Mouse (Mus musculus): Measurements from ENCODE around the gene Efemp2. TPM values are rescaled to one million over a fixed set of nuclear protein-coding genes. Genes with fewer than 3 reads are reported as not detected.

Gene Efemp2
- polyA plus RNA-seq, 1 experiment from 2014 or later: 118 TPM

DNA sequence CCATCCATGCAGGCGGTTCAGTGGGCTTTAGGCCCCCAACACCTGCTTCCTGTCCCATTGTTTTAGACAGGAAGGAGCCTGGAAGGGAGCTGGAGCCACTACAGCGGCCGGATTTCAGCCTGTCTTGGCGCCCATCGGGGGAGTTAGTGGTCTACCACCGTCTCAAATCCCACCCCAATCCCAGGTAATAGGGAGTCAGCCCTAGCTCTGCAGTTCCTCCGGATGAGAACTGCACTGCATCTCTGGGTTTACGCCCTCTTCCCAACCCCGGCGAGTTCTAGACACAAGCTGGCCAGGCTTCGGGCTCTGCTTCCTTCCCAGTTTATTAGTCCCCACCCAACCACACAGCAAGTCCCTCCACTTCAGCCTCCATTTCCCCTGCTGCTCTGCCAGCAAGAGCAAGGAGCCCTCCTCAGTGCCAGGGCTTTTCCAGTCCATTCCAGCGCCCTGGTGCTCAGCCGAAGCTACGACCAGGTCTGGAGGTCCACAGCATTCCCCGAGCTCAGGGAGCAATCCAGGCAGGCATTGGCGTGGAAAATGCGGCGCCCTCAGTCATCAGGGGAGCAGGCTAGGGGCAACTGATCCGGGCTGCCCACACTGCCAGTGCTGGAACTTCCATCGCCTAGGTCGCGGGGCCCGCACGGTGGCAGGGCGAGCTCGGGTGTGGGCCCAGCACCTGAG, 17.4 kb upstream of the Efemp2 start:
- H3K9me3 ChIP-seq: no peaks in the 10 kb centered on the region
- WGBS: 2% methylated on average over 26 of the region's 26 CpGs
- H3K4me1 ChIP-seq (replicated peaks): peaks cover 30% of the 10 kb centered on the region
- no peaks in the 10 kb centered on the region for H3K27me3 ChIP-seq (replicated peaks)
- peak overlapping the region; percentile 98 for H3K4me2 ChIP-seq (replicated peaks)
- H3K36me3 ChIP-seq: no peaks in the 10 kb centered on the region
- no peak for ATAC-seq
- H3K4me3 ChIP-seq (replicated peaks): peak overlapping the region; percentile 88
- H3K27ac ChIP-seq: peak overlapping the region; percentile 92
- H3K9ac ChIP-seq: peak overlapping the region; percentile 90

DNA sequence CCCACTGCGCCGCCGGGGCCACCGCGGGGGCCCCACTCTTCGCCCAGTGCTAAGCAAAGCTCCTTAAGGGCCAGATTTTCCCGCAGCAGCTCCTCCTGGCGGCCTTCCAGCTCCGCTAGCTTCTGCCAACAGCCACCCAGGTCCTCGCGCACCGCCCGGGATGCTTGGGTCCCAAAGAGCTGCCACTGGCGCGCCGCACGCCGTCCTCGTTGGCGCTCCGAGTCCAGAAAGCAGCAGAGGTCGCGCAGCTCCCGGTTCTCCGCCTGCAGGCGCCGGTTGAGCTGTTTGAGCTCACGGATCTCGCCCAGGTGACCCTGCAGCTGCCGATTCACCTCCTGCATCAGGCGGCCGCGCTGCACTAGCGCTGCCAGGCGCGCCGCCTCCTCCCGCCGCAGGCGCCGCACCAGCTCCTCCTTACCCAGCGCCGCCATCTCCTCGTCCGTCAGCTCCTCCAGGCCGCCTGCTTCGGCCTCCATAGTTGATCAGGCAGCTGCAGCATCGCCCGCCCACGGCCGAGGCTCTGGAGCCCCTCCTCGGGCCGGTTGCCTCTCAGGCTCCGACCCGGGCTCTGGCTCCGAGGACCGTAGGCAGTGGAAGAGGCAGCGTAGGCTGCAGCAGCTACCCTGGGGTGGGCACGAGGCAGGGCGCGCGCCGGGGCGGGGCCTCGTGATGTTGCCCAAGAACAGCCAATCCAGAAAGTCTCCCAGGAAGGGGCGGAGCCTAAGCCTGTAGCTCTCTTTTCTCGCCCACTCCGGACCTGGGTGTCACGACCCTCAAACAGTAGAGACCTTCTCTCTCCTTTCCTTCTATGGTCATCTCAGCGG, 16.6 kb upstream of the Efemp2 start:
- Histone ChIP-seq H3K36me3 (no peaks in the 10 kb centered on the region), H3K4me1 (replicated peaks) (peaks cover 32% of the 10 kb centered on the region), H3K4me3 (replicated peaks) (peak overlapping the region; percentile 88), H3K27ac (peak overlapping the region; percentile 92), H3K9me3 (no peaks in the 10 kb centered on the region), H3K27me3 (replicated peaks) (no peaks in the 10 kb centered on the region), H3K4me2 (replicated peaks) (peak overlapping the region; percentile 98), H3K9ac (peak overlapping the region; percentile 90)
- peak; percentile 91 for ATAC-seq
- under 1% methylated on average over 70 of the region's 70 CpGs for WGBS

DNA sequence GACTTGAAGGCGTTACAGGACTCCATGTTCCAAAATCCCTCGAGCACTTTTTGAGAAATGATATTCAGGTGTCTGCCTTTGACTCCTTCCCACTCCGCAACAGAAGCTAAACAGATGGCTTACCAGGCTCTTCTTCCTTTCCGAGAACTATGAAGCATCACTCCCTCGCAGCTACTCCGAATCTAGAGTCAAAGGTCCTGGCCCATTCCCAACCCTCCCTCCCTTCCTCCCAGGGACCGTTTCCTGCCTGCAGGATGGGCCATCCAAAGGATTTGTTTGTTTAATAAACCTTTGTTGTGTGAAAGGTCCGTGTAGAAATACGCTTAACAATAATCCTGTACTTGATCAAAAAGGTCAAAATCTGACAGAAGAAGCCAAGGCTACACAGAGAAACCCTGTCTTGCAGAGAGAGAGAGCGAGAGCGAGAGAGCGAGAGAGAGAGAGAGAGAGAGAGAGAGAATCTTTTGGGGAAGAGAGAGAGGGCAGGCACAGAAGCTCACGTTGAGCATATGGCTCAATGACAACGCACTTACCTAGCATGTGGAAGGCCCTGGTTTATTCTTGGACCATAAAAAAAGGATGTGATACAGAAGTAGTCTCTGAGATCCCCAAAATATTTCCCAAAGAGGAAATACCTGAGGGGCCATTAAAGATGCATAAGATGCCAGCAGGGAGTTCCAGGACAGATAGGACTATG, 15.9 kb upstream of the Efemp2 start, which contains the start of gene Ccdc85b:
Gene Ccdc85b (minus strand): TSS at position 149 of the 697 bp plus-strand sequence.
- Histone ChIP-seq H3K36me3 (no peaks in the 10 kb centered on the region; the same call in 1 of the 2 replicates), H3K27ac (peak within 1 kb of the TSS; percentile 92), H3K9ac (peak within 1 kb of the TSS; percentile 90), H3K4me3 (replicated peaks) (peak within 1 kb of the TSS; percentile 88), H3K4me1 (replicated peaks) (peaks cover 32% of the 10 kb centered on the region), H3K27me3 (replicated peaks) (no peaks in the 10 kb centered on the region), H3K9me3 (no peaks in the 10 kb centered on the region), H3K4me2 (replicated peaks) (peak within 1 kb of the TSS; percentile 98)
- no peak; the same call in 1 of the 2 replicates for ATAC-seq
- WGBS: 13% methylated on average over 14 of the region's 14 CpGs

DNA sequence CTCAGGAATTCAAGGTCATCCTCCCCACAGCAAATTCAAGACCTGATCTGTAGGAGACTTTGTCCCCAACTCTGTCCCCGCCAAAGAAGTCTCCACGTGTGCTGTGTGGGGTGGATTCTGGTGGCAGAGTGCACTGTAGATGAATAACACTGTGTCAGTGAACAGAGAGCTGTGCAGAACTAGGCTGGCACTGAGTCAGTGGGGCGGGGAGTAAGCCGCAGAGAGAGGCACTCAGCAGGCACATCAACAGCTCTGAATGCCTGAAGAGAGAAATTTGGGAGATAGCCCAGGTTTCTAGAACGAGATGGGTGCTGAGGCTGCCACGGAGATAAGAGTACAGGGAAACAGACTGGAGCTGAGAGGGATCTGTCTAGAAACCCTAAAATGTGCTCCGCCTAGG, 14.7 kb upstream of the Efemp2 start:
- WGBS: 63% methylated on average over 7 of the region's 7 CpGs
- no peak overlapping the region for H3K27ac ChIP-seq

DNA sequence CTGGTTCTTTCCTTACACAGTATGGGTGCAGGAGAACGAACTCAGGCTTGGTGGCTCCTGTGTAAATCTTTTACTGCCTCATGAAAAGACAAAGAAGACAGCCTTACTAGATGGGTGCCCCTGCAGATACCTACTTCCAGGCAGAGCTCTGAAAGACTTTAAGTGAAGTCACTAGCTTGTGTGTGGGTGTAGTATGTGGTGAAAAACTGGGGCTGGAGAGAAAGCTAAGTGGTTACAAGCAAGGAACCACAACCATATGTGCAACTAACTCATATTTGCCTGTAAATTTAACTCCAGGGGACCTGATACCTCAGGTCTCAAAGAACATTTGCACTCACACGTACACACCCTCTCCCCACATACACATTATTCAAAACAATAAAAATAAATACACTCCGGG, 13.9 kb upstream of the Efemp2 start:
- H3K36me3 ChIP-seq: peaks cover 3% of the 10 kb centered on the region; the same call in 1 of the 2 replicates
- ATAC-seq: no peak
- peak overlapping the region; percentile 46 for H3K9ac ChIP-seq
- H3K9me3 ChIP-seq: no peaks in the 10 kb centered on the region
- H3K4me3 ChIP-seq (replicated peaks): peak overlapping the region; percentile 58
- H3K4me1 ChIP-seq (replicated peaks): peaks cover 27% of the 10 kb centered on the region
- no peaks in the 10 kb centered on the region for H3K27me3 ChIP-seq (replicated peaks)
- H3K27ac ChIP-seq: no peak overlapping the region
- 22% methylated on average over 3 of the region's 3 CpGs for WGBS
- peak overlapping the region; percentile 72 for H3K4me2 ChIP-seq (replicated peaks)

More for the DNA sequence above, 14.7 kb upstream of the Efemp2 start:
- peaks cover 3% of the 10 kb centered on the region; the same call in 1 of the 2 replicates for H3K36me3 ChIP-seq
- no peak overlapping the region for H3K4me3 ChIP-seq (replicated peaks)
- no peaks in the 10 kb centered on the region for H3K9me3 ChIP-seq
- peaks cover 32% of the 10 kb centered on the region for H3K4me1 ChIP-seq (replicated peaks)
- ATAC-seq: no peak
- no peak overlapping the region; the same call in 1 of the 2 replicates for H3K4me2 ChIP-seq (replicated peaks)
- H3K9ac ChIP-seq: no peak overlapping the region
- H3K27me3 ChIP-seq (replicated peaks): no peaks in the 10 kb centered on the region

DNA sequence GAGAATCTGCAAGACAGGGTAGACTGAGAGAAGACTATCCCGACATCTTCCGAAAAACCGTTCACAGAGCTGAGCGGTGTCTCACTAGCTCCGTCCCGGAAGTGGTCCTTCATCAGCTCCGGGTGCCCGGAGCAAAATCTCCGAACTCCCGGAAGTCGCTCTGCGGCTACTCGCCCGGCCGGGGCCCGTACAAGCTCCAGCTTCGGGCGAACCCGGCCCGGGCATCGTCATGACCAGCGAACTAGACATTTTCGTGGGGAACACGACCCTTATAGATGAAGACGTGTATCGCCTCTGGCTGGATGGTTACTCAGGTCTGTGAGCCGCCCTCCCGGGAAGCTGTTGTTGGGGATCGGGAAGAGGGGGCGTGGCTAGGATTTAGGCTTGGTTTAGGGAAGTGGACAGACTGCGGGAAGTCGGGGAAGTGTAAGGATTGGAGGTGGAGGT, 13.3 kb upstream of the Efemp2 start, which contains the start of gene Fibp:
Gene Fibp (plus strand): TSS at position 151 of the 447 bp plus-strand sequence.
- Histone ChIP-seq H3K9me3 (no peaks in the 10 kb centered on the region), H3K27me3 (replicated peaks) (no peaks in the 10 kb centered on the region), H3K27ac (peak within 1 kb of the TSS; percentile 54), H3K9ac (peak within 1 kb of the TSS; percentile 73), H3K4me1 (replicated peaks) (peaks cover 21% of the 10 kb centered on the region), H3K36me3 (peaks cover 9% of the 10 kb centered on the region; the same call in 1 of the 2 replicates), H3K4me2 (replicated peaks) (peak within 1 kb of the TSS; percentile 72), H3K4me3 (replicated peaks) (peak within 1 kb of the TSS; percentile 58)
- ATAC-seq: peak; percentile 79
- 0% methylated on average over 32 of the region's 32 CpGs for WGBS

DNA sequence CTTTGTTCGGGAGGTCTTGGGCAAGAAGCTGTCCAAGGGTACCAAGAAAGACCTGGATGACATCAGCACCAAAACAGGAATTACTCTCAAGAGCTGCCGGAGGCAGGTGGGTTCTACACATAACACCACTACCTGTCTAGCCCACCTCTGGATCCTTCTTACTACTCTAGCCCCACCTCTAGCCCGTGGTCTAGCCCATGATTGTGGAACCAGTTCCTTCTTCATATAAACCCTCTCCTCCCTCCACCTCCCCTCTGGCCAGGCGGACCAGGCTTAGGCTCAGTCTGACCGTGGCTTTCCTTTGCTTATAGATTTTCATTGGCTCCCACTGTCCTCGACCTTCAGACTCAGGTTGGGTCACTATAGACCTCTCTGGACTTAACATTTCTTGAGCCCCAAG, 12.3 kb upstream of the Efemp2 start:
- peaks cover 17% of the 10 kb centered on the region; the same call in 1 of the 2 replicates for H3K36me3 ChIP-seq
- H3K4me2 ChIP-seq (replicated peaks): peak overlapping the region; percentile 72
- WGBS: 76% methylated on average over 6 of the region's 6 CpGs

DNA sequence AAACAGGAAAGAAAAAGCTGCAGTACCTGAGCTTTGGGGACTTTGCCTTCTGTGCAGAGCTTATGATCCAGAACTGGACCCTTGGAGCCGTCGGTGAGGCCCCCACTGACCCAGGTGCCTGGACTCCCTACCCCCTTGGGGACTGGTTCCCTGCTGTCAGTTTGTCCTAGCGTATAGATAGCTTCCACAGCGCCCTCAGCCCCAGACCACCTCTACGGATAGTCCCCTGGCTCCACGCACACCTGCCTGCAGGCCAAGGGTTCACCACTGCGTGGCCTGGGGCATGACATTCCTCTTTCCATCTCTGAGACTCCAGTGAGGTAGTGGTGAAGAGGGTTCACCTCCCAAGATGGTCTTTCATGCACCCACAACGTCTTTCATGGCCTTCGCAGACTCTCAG, 10.5 kb upstream of the Efemp2 start:
- Histone ChIP-seq H3K4me1 (replicated peaks) (peaks cover 6% of the 10 kb centered on the region), H3K36me3 (peaks cover 25% of the 10 kb centered on the region; the same call in 1 of the 2 replicates), H3K27ac (no peak overlapping the region), H3K27me3 (replicated peaks) (no peaks in the 10 kb centered on the region), H3K4me3 (replicated peaks) (no peak overlapping the region), H3K9ac (no peak overlapping the region), H3K9me3 (no peaks in the 10 kb centered on the region), H3K4me2 (replicated peaks) (no peak overlapping the region)
- WGBS: 89% methylated on average over 9 of the region's 9 CpGs
- ATAC-seq: no peak

More for the DNA sequence above, 12.3 kb upstream of the Efemp2 start:
- no peak for ATAC-seq
- H3K4me3 ChIP-seq (replicated peaks): peak overlapping the region; percentile 58
- no peaks in the 10 kb centered on the region for H3K9me3 ChIP-seq
- H3K4me1 ChIP-seq (replicated peaks): peaks cover 13% of the 10 kb centered on the region
- H3K27me3 ChIP-seq (replicated peaks): no peaks in the 10 kb centered on the region
- H3K9ac ChIP-seq: no peak overlapping the region
- no peak overlapping the region for H3K27ac ChIP-seq

DNA sequence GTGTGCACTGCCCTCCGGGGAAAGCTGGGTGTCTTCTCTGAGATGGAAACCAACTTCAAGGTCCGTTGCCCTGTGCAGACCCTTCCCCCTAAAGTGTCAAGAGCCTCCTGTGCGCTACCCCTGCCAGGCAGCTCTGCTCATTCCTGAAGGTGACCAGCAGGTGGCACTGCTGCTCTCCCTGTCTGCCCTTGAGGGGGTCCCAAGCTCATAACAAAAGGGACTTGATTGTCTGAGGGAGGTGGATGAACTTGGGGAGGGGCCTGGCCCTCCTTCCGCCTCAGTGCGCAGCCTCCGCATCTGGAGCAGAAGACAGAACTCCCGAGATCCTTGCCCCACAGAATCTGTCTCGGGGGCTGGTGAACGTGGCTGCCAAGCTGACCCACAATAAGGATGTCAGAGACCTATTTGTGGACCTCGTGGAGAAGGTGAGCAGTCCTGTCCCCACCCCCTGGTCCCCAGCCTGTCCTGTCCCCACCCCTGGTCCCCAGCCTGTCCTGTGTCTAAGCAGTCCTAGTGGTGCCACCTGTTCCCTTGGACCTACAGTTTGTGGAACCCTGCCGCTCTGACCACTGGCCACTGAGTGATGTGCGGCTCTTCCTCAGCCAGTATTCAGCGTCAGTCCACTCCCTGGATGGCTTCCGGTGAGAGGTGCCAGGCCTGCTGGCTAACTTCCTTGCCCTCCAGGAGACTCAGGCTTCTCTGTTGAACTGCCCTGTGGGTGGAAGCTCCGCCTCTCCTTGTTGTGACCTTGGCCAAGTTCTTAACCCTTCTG, 9.8 kb upstream of the Efemp2 start:
- Histone ChIP-seq H3K36me3 (peaks cover 25% of the 10 kb centered on the region; the same call in 1 of the 2 replicates), H3K27ac (0 out of 2 replicates have a peak overlapping the region, but pooled peaks have one; percentile 42), H3K27me3 (replicated peaks) (no peaks in the 10 kb centered on the region), H3K9ac (peak overlapping the region; percentile 22; the same call in 1 of the 2 replicates), H3K4me2 (replicated peaks) (peak overlapping the region; percentile 47), H3K4me3 (replicated peaks) (peak overlapping the region; percentile 19), H3K9me3 (no peaks in the 10 kb centered on the region), H3K4me1 (replicated peaks) (peaks cover 5% of the 10 kb centered on the region)
- WGBS: 43% methylated on average over 15 of the region's 15 CpGs
- no peak for ATAC-seq

DNA sequence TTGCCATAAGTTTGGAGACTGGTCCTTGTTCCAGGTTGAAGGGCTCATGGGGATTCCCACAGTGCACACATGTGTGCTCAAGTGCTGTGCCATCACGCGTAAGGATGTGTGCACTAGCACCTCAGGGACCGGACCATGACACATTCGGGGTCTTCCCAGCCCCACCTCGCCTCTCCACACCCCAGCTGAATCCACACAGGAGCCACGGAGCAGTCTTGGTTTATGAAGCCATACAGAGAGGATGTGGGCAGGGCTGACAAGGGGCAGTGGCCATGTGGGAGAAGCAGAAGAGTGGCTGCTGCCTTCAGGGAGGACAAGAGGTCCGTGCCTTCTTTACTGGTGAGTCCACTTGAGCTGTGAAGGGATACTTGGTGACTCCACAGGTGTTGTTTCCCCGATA, 8.7 kb upstream of the Efemp2 start:
- H3K36me3 ChIP-seq: peaks cover 25% of the 10 kb centered on the region; the same call in 1 of the 2 replicates
- no peaks in the 10 kb centered on the region for H3K9me3 ChIP-seq
- H3K27me3 ChIP-seq (replicated peaks): no peaks in the 10 kb centered on the region
- no peak overlapping the region for H3K4me2 ChIP-seq (replicated peaks)
- no peak overlapping the region for H3K9ac ChIP-seq
- 95% methylated on average over 8 of the region's 8 CpGs for WGBS
- no peak overlapping the region for H3K4me3 ChIP-seq (replicated peaks)
- no peak for ATAC-seq
- H3K4me1 ChIP-seq (replicated peaks): peaks cover 5% of the 10 kb centered on the region
- no peak overlapping the region for H3K27ac ChIP-seq

DNA sequence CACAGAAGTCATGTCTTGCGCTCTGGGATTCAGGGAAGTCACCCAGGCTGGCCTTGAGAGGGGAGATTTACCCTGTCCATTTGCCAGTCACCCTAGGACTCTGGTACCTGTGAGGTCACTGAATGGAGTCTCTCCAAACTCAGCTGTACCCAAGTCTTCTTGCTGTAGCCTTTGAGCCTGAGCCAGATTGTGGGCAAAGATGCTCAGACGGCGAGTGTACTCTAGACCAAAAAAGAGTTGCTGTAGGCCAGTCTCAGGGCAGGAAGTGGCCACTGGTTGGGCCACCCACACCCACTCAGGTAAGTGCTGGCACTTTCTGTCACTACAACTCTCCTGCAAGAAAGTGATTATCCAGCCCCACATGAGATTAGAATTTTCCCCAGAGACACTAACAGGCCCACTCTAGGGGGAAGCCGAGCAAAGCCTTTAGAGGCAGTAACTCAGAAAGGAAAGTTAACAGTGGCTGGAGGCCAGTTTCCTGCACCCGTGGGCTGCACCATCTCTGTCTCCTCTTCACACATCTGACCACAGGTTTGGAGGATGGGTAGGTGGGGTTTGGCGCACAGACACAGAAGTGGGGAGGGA, 6.7 kb upstream of the Efemp2 start:
- H3K9me3 ChIP-seq: no peaks in the 10 kb centered on the region
- H3K4me3 ChIP-seq (replicated peaks): no peak overlapping the region
- H3K9ac ChIP-seq: no peak overlapping the region
- no peaks in the 10 kb centered on the region for H3K27me3 ChIP-seq (replicated peaks)
- no peak for ATAC-seq
- H3K4me2 ChIP-seq (replicated peaks): no peak overlapping the region
- no peak overlapping the region for H3K27ac ChIP-seq
- H3K4me1 ChIP-seq (replicated peaks): no peaks in the 10 kb centered on the region; the same call in 1 of the 2 replicates
- WGBS: 92% methylated on average over 6 of the region's 6 CpGs
- H3K36me3 ChIP-seq: peaks cover 25% of the 10 kb centered on the region; the same call in 1 of the 2 replicates

Data from intestine, embryonic 15.5 days (tissue).